Mouse (Mus musculus) left cerebral cortex, postnatal 10 days (tissue): Measurements from ENCODE around the gene Slc41a3. TPM values are rescaled to one million over a fixed set of nuclear protein-coding genes. Genes with fewer than 3 reads are reported as not detected.
"Not testable (repeated sequence)": the region's sequence is repeated elsewhere in the genome, so short reads cannot be mapped to it uniquely, and the experiment has no call there.

Source experiments
- DNase-seq, 2 experiments: peaks; one replicate each; pipeline ENCODE4 v3.0.0; 2021 to 2022; ENCODE audit warnings: low spot score in 2 of 2, mixed read lengths in 1 of 2; ENCODE audit errors: extremely low spot score in 1 of 2
- intact Hi-C: fragments of 180-260 bp; cut with DNase I; formaldehyde crosslinking; loops from one replicate; pipeline ENCODE4 v1.15.1; 2025
- total RNA-seq, 2 experiments: library from RNA; stranded (reverse); gene quantifications; 2 replicates each; pipeline ENCODE4 v1.2.3; 2021

Slc41a3 gene
- total RNA-seq, 2 experiments from 2014 or later = 6.7 to 7.2 TPM

DNA sequence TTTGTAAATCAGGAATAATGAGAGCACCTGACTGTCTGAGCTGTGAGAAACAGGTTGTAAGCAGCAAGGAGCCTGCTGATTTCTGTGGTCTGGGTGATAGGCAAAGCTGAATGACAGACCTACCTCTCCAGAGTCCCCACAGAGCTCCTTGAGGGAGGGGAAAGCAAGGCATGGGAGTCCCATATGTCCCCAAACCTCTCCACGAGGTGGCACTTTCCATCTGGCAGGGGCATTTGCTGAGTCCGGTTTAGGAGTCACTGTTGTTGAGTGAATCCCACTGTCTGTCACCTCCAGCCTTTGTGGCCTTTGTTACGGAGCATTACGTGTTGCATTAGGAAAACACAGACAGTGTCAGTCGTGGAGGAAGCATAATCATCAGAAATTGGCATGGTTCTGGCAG lies 15.4 kb downstream of the Slc41a3 start:
- no peak for DNase-seq
- intact Hi-C loops = no loop called here

DNA sequence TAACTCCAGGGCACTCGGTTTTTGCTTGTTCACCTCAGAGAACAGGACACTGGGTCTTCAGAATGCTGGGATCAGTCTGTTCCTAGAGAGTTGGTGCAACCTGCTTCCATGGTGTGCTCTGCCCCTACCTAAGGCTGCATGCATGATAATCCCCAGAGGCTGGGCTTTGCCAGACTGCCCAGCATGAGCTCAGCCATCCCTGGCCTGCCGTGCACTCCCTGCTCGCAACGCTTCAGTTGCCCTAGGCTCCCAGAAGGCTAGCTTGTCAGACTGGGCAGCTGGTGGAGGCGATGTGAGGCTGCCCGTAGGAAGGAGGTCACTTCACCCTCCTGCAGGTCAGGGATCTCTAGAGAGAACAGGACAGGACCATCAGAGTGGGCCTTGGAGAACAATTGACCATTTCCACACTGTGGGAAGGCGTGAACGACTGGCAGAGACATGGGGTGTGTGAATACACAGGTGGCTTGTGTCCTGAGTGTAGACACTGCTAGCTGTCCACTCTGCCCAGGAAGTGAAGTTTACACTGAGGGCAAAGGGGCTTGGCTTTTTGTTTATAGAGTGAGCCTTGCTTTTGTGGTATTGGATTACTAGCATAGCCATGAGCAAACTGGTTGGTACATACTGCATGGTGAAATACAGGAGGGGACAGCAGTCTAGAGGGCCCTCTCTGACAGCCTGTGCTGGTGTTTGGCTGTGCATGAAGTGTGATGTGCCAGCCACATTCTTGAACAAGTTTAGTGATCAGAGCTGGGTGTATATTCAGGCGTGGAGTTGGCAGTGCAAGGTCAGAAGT lies 16.5 kb downstream of the Slc41a3 start:
- intact Hi-C loops = no loop called here
- DNase-seq = no peak

DNA sequence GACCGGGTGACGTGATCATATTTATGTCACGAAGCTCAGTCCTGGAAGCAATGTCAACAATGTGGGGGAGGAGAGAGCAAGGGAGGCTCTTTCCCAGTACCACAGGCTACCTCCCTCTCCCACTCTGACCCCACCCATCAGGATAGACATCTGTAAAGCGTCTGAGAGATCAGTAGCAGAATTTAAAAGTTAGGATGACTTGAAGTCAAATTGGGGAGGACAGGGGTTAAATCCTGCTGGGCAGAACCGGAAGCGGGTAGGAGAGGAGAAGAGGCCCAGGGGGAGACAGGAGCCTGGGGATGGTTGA lies 17.0 kb downstream of the Slc41a3 start:
- no peak for DNase-seq
- intact Hi-C loops = no loop called here

GRCm38 (mm10) chr6:90622758-90623455 lies 18.4 kb downstream of the Slc41a3 start:
- DNase-seq = no peak
- intact Hi-C loops = no loop called here

DNA sequence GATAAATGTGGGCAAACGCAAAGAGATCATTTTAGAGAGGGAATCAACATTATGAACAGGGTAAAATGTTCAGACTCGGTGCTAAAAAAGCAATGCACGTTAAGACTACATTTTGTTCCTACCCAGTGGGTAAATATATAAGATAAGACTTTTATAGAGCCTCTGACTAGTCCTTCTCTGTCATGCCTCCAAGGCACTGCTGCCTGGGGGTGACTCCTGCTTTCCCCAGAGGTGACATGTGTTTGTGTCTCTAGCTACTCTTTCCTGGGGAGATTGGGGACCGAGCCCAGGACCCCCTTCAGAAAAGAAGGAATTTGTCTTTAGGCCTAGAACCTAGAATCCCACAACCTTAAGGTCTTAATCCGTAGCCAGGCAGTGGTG lies 18.9 kb downstream of the Slc41a3 start:
- intact Hi-C loops = no loop called here
- DNase-seq = no peak

DNA sequence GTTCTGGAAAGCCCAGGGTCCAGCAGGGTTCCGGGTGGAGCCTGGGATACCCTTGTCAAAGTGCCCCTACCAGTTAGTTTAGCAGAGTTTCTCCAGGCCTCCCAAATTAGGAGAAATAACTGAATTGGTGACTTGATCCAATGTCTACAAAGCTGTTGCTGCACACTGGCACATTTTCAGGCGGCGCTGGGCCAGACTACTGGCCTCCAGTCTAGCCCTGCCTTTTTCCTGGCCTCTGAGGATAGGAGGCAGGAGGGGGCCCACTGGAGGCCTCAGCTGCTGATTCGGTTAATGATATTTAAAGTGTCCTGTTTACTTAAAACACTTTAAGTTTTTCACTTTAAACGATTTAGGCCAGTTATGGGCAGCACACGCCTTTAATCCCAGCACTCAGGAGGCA lies 19.7 kb downstream of the Slc41a3 start:
- intact Hi-C loops = no loop called here
- no peak for DNase-seq

DNA sequence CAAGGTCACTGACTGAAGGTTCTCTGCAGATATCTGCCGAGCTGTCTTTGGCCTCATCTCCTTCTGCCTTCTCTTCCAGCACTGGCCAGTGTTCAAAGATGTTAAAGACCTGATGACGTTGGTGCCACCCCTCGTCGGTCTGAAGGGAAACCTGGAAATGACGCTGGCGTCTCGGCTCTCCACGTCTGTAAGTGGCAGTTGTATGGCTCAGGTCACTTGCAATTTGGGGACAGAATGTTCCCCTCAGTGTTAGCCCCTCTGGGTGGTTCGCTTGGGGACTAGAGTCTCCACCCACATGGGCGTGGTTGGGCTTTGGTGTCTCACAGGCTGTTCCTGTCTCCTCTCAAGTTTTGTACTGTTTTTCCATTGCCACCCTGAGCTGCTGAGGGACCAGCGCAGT lies 20.2 kb downstream of the Slc41a3 start:
- intact Hi-C loops = no loop called here
- no peak for DNase-seq

DNA sequence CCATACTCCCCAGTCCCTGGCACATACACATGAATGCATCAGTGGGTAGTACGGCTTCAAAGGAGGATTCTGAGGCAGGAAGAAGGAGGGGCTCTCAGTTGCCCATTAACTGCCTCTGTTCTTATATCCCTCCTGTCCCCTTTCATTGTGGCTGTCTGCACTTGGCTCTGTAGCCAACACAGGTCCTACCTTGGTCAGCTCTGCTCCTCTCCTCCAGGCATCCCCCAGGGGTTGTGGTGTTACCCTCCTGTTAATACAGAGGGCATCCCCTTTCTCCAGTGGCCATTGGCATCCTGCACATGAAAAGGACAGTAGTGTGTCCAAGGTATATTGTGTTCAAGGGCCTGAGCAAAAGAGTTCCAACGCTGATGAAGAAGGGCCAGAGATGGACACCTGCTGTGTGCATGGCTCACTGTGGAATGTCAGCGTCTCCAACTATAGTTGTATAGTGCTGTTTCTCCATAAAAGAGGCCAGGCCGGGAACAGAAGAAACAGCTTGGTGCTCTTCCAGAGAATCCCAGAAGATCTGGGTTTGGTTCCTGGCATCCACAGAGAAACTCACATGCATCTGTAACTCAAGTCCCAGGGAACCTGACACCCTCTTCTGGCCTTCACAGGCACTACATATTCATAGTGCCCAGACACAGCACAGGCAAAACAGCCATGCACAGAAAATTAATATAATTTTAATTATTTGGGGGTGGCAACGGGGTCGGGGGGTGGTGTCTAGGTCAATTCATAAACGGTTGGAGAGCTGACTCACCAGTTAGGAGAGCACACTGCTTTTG lies 20.9 kb downstream of the Slc41a3 start:
- intact Hi-C loops = no loop called here
- no peak for DNase-seq

DNA sequence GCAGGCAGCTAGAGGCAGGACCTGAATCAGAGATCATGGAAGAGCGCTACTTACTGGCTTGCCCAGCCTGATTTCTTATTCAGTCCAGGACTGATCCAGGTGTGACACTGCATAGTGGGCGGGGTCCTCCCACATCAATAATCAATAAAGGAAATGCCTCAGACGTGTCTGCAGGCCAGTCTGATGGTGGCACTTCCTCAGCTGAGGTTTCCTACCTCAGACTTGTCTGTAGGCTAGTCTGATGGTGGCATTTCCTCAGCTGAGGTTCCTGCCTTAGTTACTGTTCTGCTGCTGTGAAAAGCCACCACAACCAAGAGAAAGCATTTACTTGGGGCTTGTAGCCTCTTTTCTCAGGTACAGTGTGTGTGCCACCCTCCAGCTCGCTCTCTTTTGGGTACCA lies 23.0 kb downstream of the Slc41a3 start:
- no peak for DNase-seq
- intact Hi-C loops = no loop called here

DNA sequence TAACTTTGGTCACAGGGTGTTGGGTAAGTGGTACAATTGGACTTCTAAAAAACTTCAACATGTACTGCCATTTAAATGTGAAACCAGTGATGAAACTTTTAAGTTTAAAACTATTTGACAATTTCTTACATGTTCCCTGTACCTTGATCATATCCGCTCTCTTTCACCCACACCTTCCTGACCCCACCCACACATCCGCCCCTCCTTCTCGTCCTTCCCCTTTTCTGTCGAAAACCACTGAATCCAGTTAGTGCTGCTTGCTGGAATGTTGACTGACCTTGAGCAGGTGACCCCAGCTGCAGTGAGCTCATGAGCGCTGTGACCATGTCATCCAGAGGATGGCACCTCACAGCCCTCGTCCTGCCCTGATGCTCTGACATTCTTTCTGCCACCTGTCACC lies 25.0 kb downstream of the Slc41a3 start:
- DNase-seq = no peak
- intact Hi-C loops = no loop called here

DNA sequence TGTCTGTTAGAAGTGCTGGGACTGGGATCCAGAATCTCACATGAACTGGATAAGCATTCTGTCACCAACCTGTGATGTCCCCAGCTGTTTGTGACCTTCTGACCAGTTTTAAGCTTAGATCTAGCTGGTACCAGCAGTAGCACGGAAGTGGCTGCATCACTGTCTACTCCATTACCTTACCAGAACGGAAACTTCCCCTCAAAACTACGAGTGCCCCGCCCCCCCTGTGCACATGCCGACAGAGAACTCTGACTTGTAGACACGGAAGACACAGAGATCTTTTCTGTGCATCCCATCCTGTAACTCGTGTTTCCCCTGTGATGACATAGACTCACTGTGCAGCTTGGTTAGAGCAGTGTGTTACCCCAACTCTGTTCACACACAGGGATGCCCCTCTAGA lies 25.9 kb downstream of the Slc41a3 start:
- DNase-seq = no peak
- intact Hi-C loops = no loop called here

DNA sequence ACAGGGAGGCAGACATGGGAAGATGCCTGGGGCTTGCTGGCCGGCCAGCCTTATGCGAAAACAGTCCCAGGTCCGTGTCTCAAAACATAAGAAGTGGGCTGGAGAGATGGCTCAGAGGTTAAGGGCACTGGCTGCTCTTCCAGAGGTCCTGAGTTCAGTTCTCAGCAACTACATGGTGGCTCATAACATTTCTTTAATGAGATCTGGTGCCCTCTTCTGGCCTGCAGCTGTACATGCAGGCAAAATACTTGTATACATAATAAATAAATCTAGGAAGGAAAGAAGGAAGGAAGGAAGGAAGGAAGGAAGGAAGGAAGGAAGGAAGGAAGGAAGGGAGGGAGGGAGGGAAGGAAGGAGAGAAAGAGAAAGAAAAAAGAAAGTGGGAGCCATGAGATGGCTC lies 28.0 kb downstream of the Slc41a3 start:
- intact Hi-C loops, DNase-seq: not testable (repeated sequence)

DNA sequence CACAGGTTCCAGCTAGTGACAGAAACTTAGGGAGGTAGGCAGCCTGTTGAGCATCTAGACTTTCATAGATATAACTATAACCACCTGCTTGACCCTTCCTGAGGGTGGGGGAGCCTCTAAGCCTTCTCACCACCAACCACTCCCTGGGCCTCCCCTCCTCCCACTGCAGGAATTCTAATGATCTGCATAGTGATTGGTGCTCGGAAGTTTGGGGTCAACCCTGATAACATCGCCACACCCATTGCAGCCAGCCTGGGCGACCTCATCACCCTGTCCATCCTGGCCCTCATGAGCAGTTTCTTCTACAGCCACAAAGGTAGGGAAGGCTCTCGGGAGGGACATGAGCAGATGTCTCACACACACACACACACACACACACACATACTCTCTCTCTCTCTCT lies 30.6 kb downstream of the Slc41a3 start:
- intact Hi-C loops = no loop called here
- no peak for DNase-seq

DNA sequence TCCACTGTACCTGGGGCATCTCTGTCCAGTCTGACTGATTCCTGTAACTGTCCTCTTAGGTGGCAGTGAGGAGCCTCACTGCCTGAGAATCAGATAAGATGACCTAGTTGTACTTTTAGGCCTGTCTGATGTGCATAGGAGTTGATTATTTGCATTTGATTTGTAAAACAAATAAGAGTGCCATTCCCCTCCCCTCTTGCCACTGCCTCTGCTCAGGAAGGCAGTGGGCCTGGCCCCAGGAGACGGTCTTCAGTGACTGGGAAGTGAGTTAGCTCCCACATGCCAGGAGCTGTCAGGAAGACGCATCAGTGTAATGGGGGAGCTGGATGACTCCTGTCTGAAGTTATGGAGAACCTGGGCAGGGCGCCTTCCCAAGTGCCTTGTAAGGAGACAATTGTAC lies 31.1 kb downstream of the Slc41a3 start:
- intact Hi-C loops = no loop called here
- no peak for DNase-seq

GRCm38 (mm10) chr6:90643057-90643456 lies 38.5 kb downstream of the Slc41a3 start:
- intact Hi-C loops = no loop called here
- no peak for DNase-seq

DNA sequence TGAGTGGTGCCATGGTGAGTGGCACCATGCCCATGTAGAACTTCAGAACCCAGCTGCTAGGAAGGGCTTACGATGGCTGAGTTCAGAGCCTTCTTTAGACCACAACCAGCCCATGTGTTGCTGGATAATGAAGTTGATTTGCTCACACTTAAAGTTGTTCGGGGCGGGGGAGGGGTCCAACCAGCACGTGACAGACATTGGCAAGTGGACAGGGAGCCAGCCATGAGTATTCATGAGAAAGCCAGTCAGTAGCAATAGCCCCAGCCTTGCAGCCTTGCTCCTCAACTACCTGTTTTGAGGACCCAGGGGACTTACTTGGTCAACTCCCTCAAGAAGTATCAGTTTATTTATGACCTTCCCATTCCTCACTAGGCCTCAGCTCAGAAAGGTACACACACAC lies 40.4 kb downstream of the Slc41a3 start:
- DNase-seq = no peak
- intact Hi-C loops = no loop called here

DNA sequence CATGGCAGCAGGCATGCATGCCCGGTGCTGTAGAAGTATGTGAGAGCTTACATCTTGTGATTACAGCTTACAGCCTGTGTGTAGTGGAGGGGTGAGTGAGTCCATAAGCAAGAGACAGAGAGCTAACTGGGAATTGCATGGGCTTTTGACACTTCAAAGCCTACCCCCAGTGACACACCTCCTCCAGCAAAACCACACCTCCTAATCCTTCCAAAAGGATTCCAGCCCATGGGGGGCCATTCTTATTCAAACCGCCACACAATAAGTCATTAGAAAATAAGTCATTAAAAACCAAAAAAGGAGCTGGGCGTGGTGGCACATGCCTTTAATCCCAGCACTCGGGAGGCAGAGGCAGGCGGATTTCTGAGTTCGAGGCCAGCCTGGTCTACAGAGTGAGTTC lies 43.9 kb downstream of the Slc41a3 start:
- intact Hi-C loops = no loop called here
- DNase-seq = no peak

DNA sequence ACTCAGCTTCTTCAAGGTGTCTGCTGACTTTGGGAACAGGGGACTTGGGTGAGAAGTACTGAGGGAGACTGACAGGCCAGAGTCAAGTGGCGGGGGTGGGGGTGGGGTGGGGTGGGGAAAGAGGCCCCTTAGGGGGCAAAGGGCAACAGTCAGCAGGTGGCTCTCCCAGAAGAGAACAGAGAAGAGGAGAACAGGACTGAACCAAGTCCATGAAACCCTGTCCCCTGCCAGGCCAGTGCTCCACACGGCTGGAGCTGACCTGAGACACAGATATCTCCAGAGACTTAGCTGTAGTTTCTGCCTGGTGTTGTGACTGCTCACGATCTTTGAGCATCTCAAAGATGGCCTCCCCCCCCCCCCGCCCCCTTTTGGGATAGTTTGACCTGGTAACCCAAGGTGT lies 44.8 kb downstream of the Slc41a3 start:
- intact Hi-C loops = no loop called here

GRCm38 (mm10) chr6:90650634-90651033 lies 46.1 kb downstream of the Slc41a3 start:
- no peak for DNase-seq
- intact Hi-C loops = loop anchor here (5.0 kb wide), 1 partner anchor 77 kb away; no protein-coding TSS in a partner anchor

More for the DNA sequence above, 44.8 kb downstream of the Slc41a3 start:
- DNase-seq = no peak

DNA sequence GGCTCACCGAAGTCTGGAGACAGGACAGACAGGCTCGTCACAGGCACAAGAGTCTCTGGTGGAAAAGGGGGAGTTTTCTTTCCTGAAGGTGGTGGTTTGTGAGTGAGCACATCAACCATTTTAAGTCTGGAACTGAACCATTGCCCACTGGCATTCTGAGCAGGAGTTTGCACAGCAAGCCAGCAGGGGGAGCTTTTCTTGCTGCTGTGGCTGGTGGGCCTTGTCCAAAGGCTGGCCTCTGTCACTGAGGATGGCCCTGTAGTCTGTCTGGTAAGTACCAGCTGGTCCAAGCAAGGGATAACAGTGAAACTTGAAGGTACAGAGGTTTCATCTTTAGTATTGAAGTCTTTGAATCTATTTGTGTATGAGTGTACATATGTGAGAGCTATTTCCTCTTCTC lies 49.2 kb downstream of the Slc41a3 start:
- intact Hi-C loops = loop anchor here (5.0 kb wide), 1 partner anchor 74 kb away; no protein-coding TSS in a partner anchor
- peak; percentile 18 to 59 for DNase-seq
